Mouse (Mus musculus) inflammation-experienced regulatory T-cells, adult 6 months (primary cell): ENCODE measurements around the gene Rasd2. TPM values are rescaled to one million over a fixed set of nuclear protein-coding genes. Genes with fewer than 3 reads are reported as not detected.

ENCODE experiments used
- ATAC-seq: one replicate; pipeline ENCODE4 v1.8.0; 2017
- polyA plus RNA-seq, 3 experiments: library from polyadenylated mRNA; unstranded; fragments of 100-300 nt; shearing (Covaris generic); gene quantifications; one replicate each; pipeline ENCODE4 v1.2.1; 2017

Rasd2 gene
- polyA plus RNA-seq, 3 experiments from 2014 or later, result 0.41 TPM; not detected in 2

DNA sequence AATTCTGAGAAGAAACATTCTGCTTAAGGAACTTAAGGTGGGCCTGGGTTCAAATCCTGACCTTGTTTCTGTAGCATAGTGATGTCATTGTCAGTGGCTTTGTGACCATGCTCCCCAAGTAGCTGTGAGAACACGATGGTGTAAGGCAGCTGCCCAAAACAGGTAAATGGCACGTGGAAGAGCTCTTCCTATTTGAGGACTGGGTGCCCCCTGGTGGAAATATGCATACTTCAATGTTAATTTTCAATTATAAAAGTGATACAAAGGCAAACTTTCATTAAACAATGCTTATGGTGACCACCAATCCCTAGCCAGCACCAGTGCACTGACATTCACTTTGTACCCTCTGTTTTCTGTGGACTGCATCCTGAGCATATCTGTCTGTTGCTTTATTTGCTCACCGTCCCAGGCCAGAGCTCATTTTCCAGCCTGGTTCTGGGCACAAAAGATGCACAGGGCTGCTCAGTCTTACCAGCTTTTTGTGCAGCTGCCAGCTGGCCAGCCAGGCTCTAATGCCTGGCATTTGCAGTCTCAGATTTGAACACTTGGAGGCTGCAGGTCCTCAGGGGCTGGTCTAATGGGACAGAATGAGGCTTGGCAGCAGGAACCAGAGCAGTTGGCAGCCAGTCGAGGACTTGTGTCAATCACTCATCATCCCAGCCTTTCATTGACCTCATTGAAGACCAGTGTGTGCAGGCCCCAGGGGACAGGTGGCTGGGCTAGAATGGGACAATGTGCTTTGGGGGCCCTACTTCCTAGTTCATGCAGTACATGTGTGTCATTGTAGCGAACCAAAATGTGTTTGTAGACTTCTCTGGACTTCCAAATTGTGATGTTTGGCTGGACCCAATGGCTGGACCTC, 6.4 kb downstream of the Rasd2 start:
- no peak for ATAC-seq

DNA sequence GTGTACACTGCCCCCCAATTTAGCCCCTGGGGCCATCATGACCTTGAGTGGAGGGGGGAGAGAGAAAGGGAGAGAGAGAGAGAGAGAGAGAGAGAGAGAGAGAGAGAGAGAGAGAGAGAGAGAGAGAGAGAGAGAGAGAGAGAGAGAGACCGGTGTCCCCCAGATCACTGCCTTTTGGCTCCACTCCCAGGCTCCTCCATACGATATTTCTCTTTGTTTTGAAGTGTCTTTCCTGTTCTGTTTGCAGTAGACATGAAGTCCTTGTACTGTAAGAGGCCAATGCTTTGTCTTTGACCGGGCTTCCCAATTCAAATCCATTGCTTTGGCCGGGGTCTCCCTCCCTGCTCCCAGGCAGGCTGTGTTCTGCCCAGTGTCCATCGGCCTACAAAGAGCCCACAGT, 8.9 kb downstream of the Rasd2 start:
- ATAC-seq, result no peak

DNA sequence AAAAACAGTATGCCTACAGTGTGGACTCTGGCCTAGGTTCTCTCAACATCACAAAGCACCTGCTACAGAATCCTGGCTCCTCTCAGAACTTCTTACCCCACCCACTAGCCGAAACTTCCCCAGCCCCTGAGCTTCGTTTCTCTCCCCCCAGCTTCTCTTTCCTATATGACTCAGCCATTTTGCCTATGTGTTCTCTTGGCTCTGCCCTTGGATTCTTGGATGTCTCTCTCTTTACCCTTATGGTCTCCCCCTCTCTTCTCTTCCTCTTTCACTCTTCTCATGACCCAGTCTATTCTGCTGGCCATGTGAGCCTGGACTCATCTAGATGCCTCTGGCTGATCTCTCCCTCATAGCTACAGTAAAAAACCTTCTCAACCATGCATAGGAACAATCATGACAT, 13.0 kb downstream of the Rasd2 start:
- no peak for ATAC-seq

DNA sequence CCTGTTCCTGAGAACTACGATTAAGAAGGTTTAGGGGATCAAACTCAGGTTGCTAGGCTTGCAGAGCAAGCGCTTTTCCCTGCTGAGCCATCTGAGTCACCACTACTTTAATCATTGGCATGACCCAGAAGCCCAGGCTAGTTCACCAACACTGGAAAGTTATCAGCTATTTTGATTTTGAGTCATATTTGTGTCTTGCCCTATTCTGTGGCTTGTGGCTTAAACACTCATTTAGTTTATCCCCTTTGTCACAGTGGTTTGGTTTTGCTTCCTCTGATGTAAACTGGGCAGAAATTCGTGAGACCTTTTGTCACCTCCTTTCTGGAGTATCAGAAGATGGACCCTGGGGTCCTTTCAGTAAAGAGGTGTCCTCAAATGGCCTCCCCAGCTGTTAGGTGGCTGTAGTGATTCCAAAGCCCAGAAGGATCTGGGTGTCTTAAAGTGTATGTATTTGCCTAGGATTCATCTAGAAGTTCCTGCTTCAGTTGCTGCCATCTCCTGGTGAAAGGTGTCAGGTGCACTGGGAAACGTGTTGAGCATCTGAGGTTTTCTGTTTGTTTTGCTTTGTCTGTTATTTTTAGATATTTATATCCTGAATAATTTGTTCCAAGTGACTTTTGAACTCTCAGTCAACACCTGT, 20.3 kb downstream of the Rasd2 start:
- ATAC-seq, result no peak

DNA sequence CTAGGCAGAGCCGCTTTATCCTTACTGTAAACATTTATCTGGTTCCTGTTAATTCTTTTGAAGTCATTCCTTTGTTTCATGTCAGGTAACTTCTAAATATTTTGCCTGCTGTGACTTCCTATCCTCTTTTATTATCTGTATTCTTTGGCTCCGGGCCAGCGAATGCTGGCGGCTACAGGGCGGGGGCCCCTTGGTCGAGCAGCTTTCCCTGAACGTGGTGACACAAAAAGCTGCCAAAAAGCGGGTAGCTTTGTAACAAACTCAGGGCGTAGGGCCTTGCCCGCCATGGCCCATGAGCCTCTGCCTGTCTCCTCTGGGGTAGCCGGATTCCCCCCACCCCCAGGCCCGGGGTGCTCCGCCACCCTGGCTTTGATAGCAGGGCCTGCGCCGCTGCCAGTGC, 33.6 kb downstream of the Rasd2 start:
- ATAC-seq, result no peak

DNA sequence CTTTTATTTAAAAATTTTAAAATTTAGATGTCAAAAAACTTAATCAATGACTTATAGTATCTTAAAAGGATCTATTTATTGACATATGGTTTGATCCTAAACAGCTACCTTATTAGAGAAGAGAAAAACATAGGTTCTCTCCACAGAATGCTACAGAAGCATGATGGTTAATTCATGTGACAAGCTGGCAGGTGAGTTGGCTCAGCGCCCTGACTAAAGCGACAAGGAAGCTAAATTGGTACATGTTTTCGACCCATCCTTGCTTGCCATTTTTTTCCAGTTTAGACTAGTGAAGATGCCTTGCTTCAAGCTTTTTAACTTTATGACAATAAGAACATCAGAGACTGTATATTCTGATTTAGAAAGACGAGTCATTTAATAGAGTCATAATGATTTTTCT, 35.4 kb downstream of the Rasd2 start:
- ATAC-seq, result no peak

DNA sequence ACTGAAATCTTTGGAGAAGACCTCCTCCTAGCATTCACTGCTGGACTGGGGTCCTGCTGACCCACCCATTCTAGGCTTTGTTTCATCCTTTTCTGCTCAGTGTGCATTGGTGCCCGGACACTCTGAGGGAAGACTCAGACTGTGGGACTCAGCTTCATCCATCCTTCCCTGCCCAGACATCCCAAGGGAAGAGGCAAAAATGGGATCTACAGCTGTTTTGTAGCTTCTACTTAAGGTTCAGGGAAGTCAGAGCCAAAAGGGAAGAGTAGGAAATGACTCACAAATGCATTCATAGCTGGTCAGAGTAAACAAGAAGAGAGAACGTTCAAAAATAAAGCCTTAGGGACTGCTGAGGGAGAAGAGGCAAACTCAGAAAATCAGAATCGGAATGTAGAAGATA, 40.3 kb downstream of the Rasd2 start:
- no peak for ATAC-seq

DNA sequence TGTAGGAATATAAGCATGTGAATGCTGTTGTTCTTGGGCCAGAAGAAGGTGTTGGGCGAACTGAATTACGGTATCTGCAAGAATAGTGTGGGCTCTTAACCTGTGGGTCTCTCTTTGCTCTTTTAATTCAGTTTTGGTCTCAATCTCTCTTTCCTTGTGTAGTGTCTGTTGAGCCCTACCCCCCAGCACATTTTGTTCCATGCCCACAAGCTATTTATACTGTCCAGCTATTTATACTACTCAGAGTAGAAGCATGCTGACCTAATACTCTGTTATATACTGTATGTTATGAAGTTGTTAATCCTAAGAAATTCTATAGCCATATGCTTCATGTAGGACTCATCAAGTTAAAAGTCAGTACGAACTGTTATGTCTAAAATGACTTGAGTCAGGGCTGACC, 41.9 kb downstream of the Rasd2 start:
- ATAC-seq, result no peak

DNA sequence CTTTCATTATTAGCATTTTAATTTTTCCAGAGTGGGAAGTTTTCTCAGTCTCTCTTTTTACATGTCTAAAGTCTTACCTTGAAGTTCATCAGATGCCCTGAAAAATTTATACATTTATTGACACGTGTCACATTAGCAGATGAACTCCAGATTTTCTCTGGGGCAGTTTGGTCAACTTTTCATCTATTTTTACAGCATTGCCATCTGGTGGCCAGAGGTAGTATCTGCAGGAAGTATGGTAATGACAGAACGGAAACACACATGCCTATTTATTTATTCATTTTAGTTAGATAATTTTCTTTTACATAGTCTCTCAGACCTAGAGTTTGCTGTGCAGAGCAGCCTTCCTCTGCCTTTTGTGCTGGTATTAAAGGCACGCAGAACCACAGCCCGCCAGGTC, 58.4 kb downstream of the Rasd2 start:
- no peak for ATAC-seq

Other genes with a start within 250 kb of the Rasd2 start
- gene Hmgxb4, start 220.6 kb upstream of the Rasd2 start, polyA plus RNA-seq, result 10 to 100 TPM; 32.6 to 57.3 (median 42.5) TPM
- gene Tom1, start 180.2 kb upstream of the Rasd2 start, polyA plus RNA-seq, result 10 to 100 TPM; 13.7 to 24.0 (median 15.1) TPM
- 1 to 10 TPM; 6.3 to 8.2 (median 7.8) TPM for gene Hmox1, start 120.3 kb upstream of the Rasd2 start, polyA plus RNA-seq
- gene Mcm5, start 104.4 kb upstream of the Rasd2 start, polyA plus RNA-seq, result 10 to 100 TPM; 32.1 to 95.9 (median 36.2) TPM
- gene Gm10358, start 192.6 kb downstream of the Rasd2 start, polyA plus RNA-seq, result under 1 TPM in 1 of 3 experiments, not detected in 2; 0.44 TPM
- gene Iqcm, start 234.8 kb downstream of the Rasd2 start, polyA plus RNA-seq, result not detected